Mouse (Mus musculus): ENCODE data around the gene Gm5148.

Gene Gm5148

GRCm38 (mm10) chr3:37738171-37738950 lies 14.1 kb upstream of the Gm5148 start:
- no peak for DNase-seq (ENCODE audit: low spot score)

- DNase-seq (ENCODE audit: low spot score), result no peak
Measured at GRCm38 (mm10) chr3:37737407-37737806, 13.1 kb upstream of the Gm5148 start.

GRCm38 (mm10) chr3:37735166-37735565 lies 10.9 kb upstream of the Gm5148 start:
- no peak for DNase-seq (ENCODE audit: low spot score)

- DNase-seq (ENCODE audit: low spot score), result peak; percentile 70
Measured at GRCm38 (mm10) chr3:37729142-37729541, 4.9 kb upstream of the Gm5148 start.

- DNase-seq (ENCODE audit: low spot score), result no peak
Measured at GRCm38 (mm10) chr3:37728112-37729100, 4.1 kb upstream of the Gm5148 start.

- no peak for DNase-seq (ENCODE audit: low spot score)
Measured at GRCm38 (mm10) chr3:37727392-37727791, 3.1 kb upstream of the Gm5148 start.

GRCm38 (mm10) chr3:37726501-37727140 lies 2.3 kb upstream of the Gm5148 start:
- peak; percentile 77 for DNase-seq (ENCODE audit: low spot score)

- no peak for DNase-seq (ENCODE audit: low spot score)
Measured at GRCm38 (mm10) chr3:37724946-37725735, 851 bp upstream of the Gm5148 start.

GRCm38 (mm10) chr3:37723662-37724170 lies 574 bp downstream of the Gm5148 start:
- DNase-seq (ENCODE audit: low spot score), result peak; percentile 56

GRCm38 (mm10) chr3:37723061-37723521 lies 1.2 kb downstream of the Gm5148 start:
- DNase-seq (ENCODE audit: low spot score), result peak; percentile 74

- no peak for DNase-seq (ENCODE audit: low spot score)
Measured at GRCm38 (mm10) chr3:37722487-37723060, 1.7 kb downstream of the Gm5148 start.

GRCm38 (mm10) chr3:37716992-37717391 lies 7.3 kb downstream of the Gm5148 start:
- no peak for DNase-seq (ENCODE audit: low spot score)

GRCm38 (mm10) chr3:37715734-37716133 lies 8.6 kb downstream of the Gm5148 start:
- DNase-seq (ENCODE audit: low spot score), result peak; percentile 79

GRCm38 (mm10) chr3:37712501-37712900 lies 11.8 kb downstream of the Gm5148 start:
- peak; percentile 68 for DNase-seq (ENCODE audit: low spot score)

GRCm38 (mm10) chr3:37711639-37712038 lies 12.7 kb downstream of the Gm5148 start:
- no peak for DNase-seq (ENCODE audit: low spot score)

GRCm38 (mm10) chr3:37707801-37708200 lies 16.5 kb downstream of the Gm5148 start:
- no peak for DNase-seq (ENCODE audit: low spot score)

GRCm38 (mm10) chr3:37706439-37706838 lies 17.9 kb downstream of the Gm5148 start:
- peak; percentile 46 for DNase-seq (ENCODE audit: low spot score)

GRCm38 (mm10) chr3:37705436-37705835 lies 18.9 kb downstream of the Gm5148 start:
- peak; percentile 72 for DNase-seq (ENCODE audit: low spot score)

- peak; percentile 67 for DNase-seq (ENCODE audit: low spot score)
Measured at GRCm38 (mm10) chr3:37704701-37705279, 19.5 kb downstream of the Gm5148 start.

- no peak for DNase-seq (ENCODE audit: low spot score)
Measured at GRCm38 (mm10) chr3:37703066-37703465, 21.2 kb downstream of the Gm5148 start.
